Mouse (Mus musculus) C2C12 (cell line): ENCODE measurements around the gene Emid1.

Experiments used
- CEBPB ChIP-seq: IDR thresholded peaks from one replicate; pipeline ENCODE4 v1.6.1; 2011; ENCODE audit warnings: low read depth, mild to moderate bottlenecking, control low read depth, moderate library complexity
- CTCF ChIP-seq: IDR thresholded peaks from one replicate; pipeline ENCODE4 v1.5.1; 2011; ENCODE audit not compliant: control insufficient read depth, insufficient read depth, insufficient read length

DNA sequence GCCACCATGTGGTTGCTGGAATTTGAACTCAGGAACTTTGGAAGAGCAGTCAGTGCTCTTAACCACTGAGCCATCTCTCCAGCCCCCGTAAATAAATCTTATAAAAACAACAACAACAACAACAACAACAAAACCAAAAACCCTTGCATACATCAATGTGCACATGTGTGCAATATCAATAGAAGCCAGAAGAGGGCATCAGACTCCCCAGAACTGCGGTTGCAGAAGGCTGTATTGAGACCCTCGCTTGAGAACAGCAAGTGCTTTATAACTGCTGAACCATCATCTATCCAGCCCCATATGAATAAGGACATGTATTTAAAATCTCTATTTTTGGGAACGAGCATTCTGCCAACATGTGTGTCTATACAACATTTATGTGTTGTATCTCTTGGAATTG lies 77.2 kb downstream of the Emid1 start:
- no peak for TF ChIP-seq CEBPB
- TF ChIP-seq CTCF: no peak
